In the genomic region with DNA sequence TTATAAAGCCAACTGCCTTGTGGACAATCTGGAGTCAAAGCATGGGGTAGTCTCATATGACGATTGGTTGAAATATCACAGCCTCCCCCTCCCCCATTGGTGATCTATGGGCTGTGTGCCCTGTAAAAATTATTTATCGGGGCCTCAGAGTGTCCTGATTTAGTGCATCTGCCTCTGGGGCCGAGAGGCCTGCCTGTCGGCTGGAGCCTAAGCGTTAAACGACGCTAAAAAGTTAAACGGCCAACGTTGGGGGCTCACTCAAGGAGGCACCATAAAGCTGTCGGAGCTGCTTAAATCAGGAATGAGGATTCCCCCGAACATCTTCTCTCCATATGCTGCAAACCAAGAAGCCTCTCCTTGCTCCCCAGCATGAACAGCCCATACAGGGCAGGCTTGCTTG, we compare ENCODE assay signal across 26 mouse cellular contexts. TPM values are rescaled to one million over a fixed set of nuclear protein-coding genes. Genes with fewer than 3 reads are reported as not detected.
A peak's percentile ranks its signal among the peaks of the same experiment; 100 is the strongest.
DNase-seq lines count a peak whose midpoint lies in the region; ATAC-seq and TF ChIP-seq lines count a peak whose summit lies in the region.
"Had no signal": no experiment of that assay in that cellular context is flagged by ENCODE, and none has a peak within 500 bp of the region (broad histone marks: within the 10 kb centered on the region; RNA-seq: fewer than 3 reads in every experiment).

No protein-coding gene starts in this region.

- WGBS in kidney, embryonic 15.5 days = 13% methylated on average over 11 of the region's 11 CpGs
- 74% methylated on average over 11 of the region's 11 CpGs for WGBS in kidney, adult 2 months
- 66% methylated on average over 11 of the region's 11 CpGs for WGBS in embryonic facial prominence, embryonic 14.5 days
- WGBS in neural tube, embryonic 15.5 days = 11% methylated on average over 11 of the region's 11 CpGs

- TF ChIP-seq POLR2A in kidney, adult 2 months (IDR thresholded peaks at IDR 0.05; ENCODE audit: low read depth, low read length) = no peak

- peaks cover 85% of the 10 kb centered on the region for H3K4me1 ChIP-seq in kidney, embryonic 15.5 days
- no peaks in the 10 kb centered on the region for H3K4me1 ChIP-seq in kidney, adult 2 months (ENCODE audit: control insufficient read depth, insufficient read depth, low read length)
- peaks cover 15% of the 10 kb centered on the region for H3K4me1 ChIP-seq in embryonic facial prominence, embryonic 14.5 days (ENCODE audit: control insufficient read depth, insufficient read depth, low read length)
- peaks cover 64% of the 10 kb centered on the region for H3K4me1 ChIP-seq in neural tube, embryonic 15.5 days
- H3K4me1 ChIP-seq: liver, embryonic 15.5 days had no signal

- intact Hi-C loops in left cerebral cortex, postnatal 4 days (cut with DNase I) = no loop called here

- H3K9ac ChIP-seq in kidney, embryonic 15.5 days = no peak overlapping the region
- H3K9ac ChIP-seq in embryonic facial prominence, embryonic 14.5 days (ENCODE audit: low read depth, low read length) = no peak overlapping the region
- no peak overlapping the region for H3K9ac ChIP-seq in neural tube, embryonic 15.5 days (replicated peaks)
- H3K9ac ChIP-seq: heart, embryonic 12.5 days; hindbrain, embryonic 14.5 days; limb, embryonic 12.5 days; liver, embryonic 15.5 days; lung, embryonic 14.5 days had no signal

- peaks cover 67% of the 10 kb centered on the region for H3K27me3 ChIP-seq in kidney, embryonic 15.5 days
- H3K27me3 ChIP-seq in kidney, adult 2 months (replicated peaks; ENCODE audit: control insufficient read depth, insufficient read depth, low read length) = no peaks in the 10 kb centered on the region
- peaks cover 14% of the 10 kb centered on the region; the same call in 1 of the 2 replicates for H3K27me3 ChIP-seq in embryonic facial prominence, embryonic 14.5 days (replicated peaks; ENCODE audit: control insufficient read depth, insufficient read depth, low read length)
- no peaks in the 10 kb centered on the region for H3K27me3 ChIP-seq in neural tube, embryonic 15.5 days (replicated peaks)

- H3K4me2 ChIP-seq in kidney, embryonic 15.5 days = 0 out of 2 replicates have a peak overlapping the region, but pooled peaks have one; percentile 3
- no peak overlapping the region for H3K4me2 ChIP-seq in embryonic facial prominence, embryonic 14.5 days (ENCODE audit: low read depth, low read length)
- no peak overlapping the region for H3K4me2 ChIP-seq in neural tube, embryonic 15.5 days
- H3K4me2 ChIP-seq: heart, embryonic 12.5 days; hindbrain, embryonic 14.5 days; limb, embryonic 12.5 days; liver, embryonic 15.5 days; lung, embryonic 14.5 days; midbrain, embryonic 11.5 days had no signal

- DNase-seq in kidney, adult 2 months = no peak
- DNase-seq in embryonic facial prominence, embryonic 14.5 days (ENCODE audit: low spot score) = peak; percentile 45
- DNase-seq in neural tube, embryonic 10.5 days (ENCODE audit: extremely low spot score, low spot score) = peak; percentile 47
- no peak for DNase-seq in gastrocnemius, adult 18-20 months (ENCODE audit: low spot score)
- no peak for DNase-seq in left cerebral cortex, postnatal 4 days
- DNase-seq: adrenal gland, adult 2 months; adrenal gland, postnatal 36 days; cerebellum, adult 18-20 months; cerebellum, postnatal 10 days; gastrocnemius, postnatal 36 days; heart, adult 2 months; kidney, adult 18-20 months; lung, embryonic 14.5 days; right cerebral cortex, adult 18-20 months; spleen, adult 18-20 months; thymus, postnatal 14 days had no signal

- H3K27ac ChIP-seq in kidney, embryonic 15.5 days = peak overlapping the region; percentile 29; the same call in 1 of the 2 replicates
- H3K27ac ChIP-seq in kidney, adult 2 months (ENCODE audit: insufficient read depth, low read depth, low read length) = no peak overlapping the region
- peak overlapping the region; percentile 11; the same call in 1 of the 2 replicates for H3K27ac ChIP-seq in embryonic facial prominence, embryonic 14.5 days (replicated peaks; ENCODE audit: low read depth, low read length)
- 0 out of 2 replicates have a peak overlapping the region, but pooled peaks have one; percentile 49 for H3K27ac ChIP-seq in neural tube, embryonic 15.5 days (replicated peaks)
- H3K27ac ChIP-seq: heart, adult 2 months; hindbrain, embryonic 14.5 days; limb, embryonic 12.5 days; liver, embryonic 15.5 days had no signal

- no peak for TF ChIP-seq CTCF in kidney, adult 2 months (conservative IDR thresholded peaks at IDR 0.05; ENCODE audit: insufficient read depth, insufficient read length, low read depth, low read length)

- H3K4me3 ChIP-seq in kidney, embryonic 15.5 days (replicated peaks) = no peak overlapping the region
- no peak overlapping the region for H3K4me3 ChIP-seq in kidney, adult 2 months (ENCODE audit: insufficient read depth, low read depth, low read length)
- no peak overlapping the region for H3K4me3 ChIP-seq in embryonic facial prominence, embryonic 14.5 days (ENCODE audit: low read depth, low read length)
- no peak overlapping the region for H3K4me3 ChIP-seq in neural tube, embryonic 15.5 days (replicated peaks)
- H3K4me3 ChIP-seq: heart, adult 2 months; heart, embryonic 12.5 days; limb, embryonic 12.5 days; liver, embryonic 15.5 days had no signal

- H3K36me3 ChIP-seq in kidney, embryonic 15.5 days = no peaks in the 10 kb centered on the region
- H3K36me3 ChIP-seq in kidney, adult 2 months (ENCODE audit: control insufficient read depth, insufficient read depth, low read length) = no peaks in the 10 kb centered on the region
- no peaks in the 10 kb centered on the region for H3K36me3 ChIP-seq in embryonic facial prominence, embryonic 14.5 days (ENCODE audit: control insufficient read depth, insufficient read depth, low read length)
- H3K36me3 ChIP-seq in neural tube, embryonic 15.5 days = no peaks in the 10 kb centered on the region
- H3K36me3 ChIP-seq: heart, embryonic 12.5 days; limb, embryonic 12.5 days; liver, embryonic 15.5 days had no signal

- ATAC-seq in kidney, embryonic 15.5 days (replicated peaks; ENCODE audit: low FRiP score) = peak; percentile 41
- no peak for ATAC-seq in embryonic facial prominence, embryonic 14.5 days (ENCODE audit: low read depth)
- peak; percentile 12; the same call in 1 of the 2 replicates for ATAC-seq in neural tube, embryonic 15.5 days (ENCODE audit: low FRiP score)
- ATAC-seq: CD4-positive, CD25-positive, alpha-beta regulatory T cell, adult 4 months; forebrain, embryonic 14.5 days; midbrain, embryonic 16.5 days had no signal

- no peaks in the 10 kb centered on the region for H3K9me3 ChIP-seq in kidney, embryonic 15.5 days (replicated peaks)
- no peaks in the 10 kb centered on the region for H3K9me3 ChIP-seq in embryonic facial prominence, embryonic 14.5 days (ENCODE audit: control insufficient read depth, low read length)
- no peaks in the 10 kb centered on the region for H3K9me3 ChIP-seq in neural tube, embryonic 15.5 days (replicated peaks)
- H3K9me3 ChIP-seq: heart, embryonic 12.5 days; limb, embryonic 12.5 days; liver, embryonic 15.5 days had no signal

RNA-seq across cellular contexts. Expression of a gene that starts 46.3 kb away (rescaled TPM):
- polyA plus RNA-seq in kidney, embryonic 15.5 days (2015; fragmentation: Nextera tagmentation; extraction: Ambion mirVana) = 17.7 and 18.0 TPM in 2 replicates
- 15.5 and 19.4 TPM in 2 replicates for polyA plus RNA-seq in kidney, adult 2 months (2012; rRNA removed)
- 14.9 and 18.4 TPM in 2 replicates for polyA plus RNA-seq in embryonic facial prominence, embryonic 14.5 days (2014; fragmentation: Nextera tagmentation; extraction: Ambion mirVana)
- 25.8 and 30.9 TPM in 2 replicates for polyA plus RNA-seq in neural tube, embryonic 15.5 days (2015; fragmentation: Nextera tagmentation; extraction: Ambion mirVana)
- 10 to 100 TPM in 1 of 2 experiments, 1 to 10 TPM in 1; 9.4 to 11.3 TPM for total RNA-seq in gastrocnemius, adult 18-20 months (2021)
- total RNA-seq in left cerebral cortex, postnatal 4 days (2021) = 10 to 100 TPM; 26.4 to 27.4 TPM

Comparison
In these comparisons a context has a peak if more than half of its experiments do, and no peak if none do; other contexts are left out.
1. DNase-seq: peak in embryonic facial prominence, embryonic 14.5 days (single experiment) and neural tube, embryonic 10.5 days (single experiment); none in kidney, adult 2 months (single experiment), gastrocnemius, adult 18-20 months (single experiment) and left cerebral cortex, postnatal 4 days (single experiment).